Mouse (Mus musculus): Measurements from ENCODE around the gene Nfya.

The Nfya gene

GRCm38 (mm10) chr17:48345824-48346223 lies 63.9 kb downstream of the Nfya start:
- DNase-seq (ENCODE audit: low spot score in 2 of 2): no peak

GRCm38 (mm10) chr17:48343065-48343464 lies 66.6 kb downstream of the Nfya start:
- no peak for DNase-seq (ENCODE audit: low spot score in 2 of 2)

GRCm38 (mm10) chr17:48341947-48342346 lies 67.8 kb downstream of the Nfya start:
- DNase-seq (ENCODE audit: low spot score in 2 of 2): no peak

GRCm38 (mm10) chr17:48340267-48340666 lies 69.4 kb downstream of the Nfya start:
- DNase-seq (ENCODE audit: low spot score in 2 of 2): no peak

Data from cerebellum, postnatal 4 days (tissue).